Mouse (Mus musculus) limb, embryonic 10.5 days (tissue): ENCODE results near the gene Syt2. TPM values are rescaled to one million over a fixed set of nuclear protein-coding genes. Genes with fewer than 3 reads are reported as not detected.

Experiments used
- DNase-seq: peaks from one replicate; pipeline ENCODE4 v3.0.0-alpha.2; 2017; ENCODE audit warnings: low spot score
- H3K27ac ChIP-seq: fragments of 300-500 bp; sonication (generic); 2 replicates; pipeline ENCODE4 v1.5.1; 2016; ENCODE audit warnings: mild to moderate bottlenecking
- H3K27me3 ChIP-seq: fragments of 300-500 bp; sonication (generic); 2 replicates; pipeline ENCODE4 v1.6.1; 2016; ENCODE audit warnings: low read depth, mild to moderate bottlenecking; ENCODE audit not compliant: poor library complexity, severe bottlenecking
- H3K36me3 ChIP-seq: fragments of 300-500 bp; sonication (generic); 2 replicates; pipeline ENCODE4 v1.6.1; 2016; ENCODE audit warnings: mild to moderate bottlenecking, moderate library complexity
- H3K4me1 ChIP-seq: fragments of 300-500 bp; sonication (generic); 2 replicates; pipeline ENCODE4 v1.6.1; 2016
- H3K4me3 ChIP-seq: fragments of 300-500 bp; sonication (generic); 2 replicates; pipeline ENCODE4 v1.5.1; 2016; ENCODE audit warnings: mild to moderate bottlenecking, moderate library complexity
- H3K9me3 ChIP-seq: fragments of 300-500 bp; sonication (generic); replicated peaks from 2 replicates; pipeline ENCODE4 v1.6.1; 2016; ENCODE audit warnings: mild to moderate bottlenecking
- WGBS: fragments of 180-500 bp; shearing (Covaris S2); methylation state at CpG from one replicate; pipeline ENCODE4 v1.1.7; 2016; 5-methylcytosine and 5-hydroxymethylcytosine counted together
- polyA plus RNA-seq: library from polyadenylated mRNA; unstranded; fragments of >200 nt; fragmentation: Nextera tagmentation; extraction: Ambion mirVana; gene quantifications from 2 replicates; pipeline ENCODE4 v1.2.1, GENCODE M21; 2016

The Syt2 gene
- polyA plus RNA-seq, 1 experiment from 2014 or later: 0.06 TPM

DNA sequence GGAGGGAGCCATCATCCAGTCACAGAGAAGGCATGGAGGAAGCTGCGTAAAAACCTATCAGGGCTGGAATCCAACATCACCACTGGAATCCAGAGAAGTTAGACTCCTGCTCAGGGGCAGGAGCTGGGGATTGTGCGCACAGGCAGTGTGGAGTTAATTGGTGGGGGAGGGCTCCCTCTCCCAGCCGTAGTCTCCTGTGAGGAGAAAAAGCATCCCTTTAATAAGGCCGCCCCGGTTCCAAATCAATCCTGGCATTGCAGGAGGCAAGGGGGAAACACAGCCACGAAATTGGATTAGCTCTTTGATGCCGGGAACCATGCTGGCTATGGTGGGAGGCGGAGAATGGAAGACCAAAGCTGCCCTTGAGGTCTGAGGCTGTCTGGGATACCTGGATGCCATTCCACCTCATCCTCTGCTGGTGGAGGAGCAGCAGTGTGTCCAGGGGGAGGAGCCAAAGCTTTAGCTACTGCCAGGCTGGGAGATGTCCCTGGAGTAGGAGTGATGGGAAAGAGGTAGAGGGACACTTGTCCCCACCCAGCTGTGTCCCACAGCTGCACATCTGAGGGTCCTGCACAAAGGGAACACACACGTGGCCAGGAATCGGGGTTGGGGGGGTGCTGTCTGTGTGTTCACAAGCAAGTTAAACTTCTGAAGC lies 7.3 kb downstream of the Syt2 start:
- no peak for DNase-seq
- no peak overlapping the region for H3K27ac ChIP-seq
- no peaks in the 10 kb centered on the region for H3K9me3 ChIP-seq
- H3K36me3 ChIP-seq: no peaks in the 10 kb centered on the region
- H3K4me3 ChIP-seq: no peak overlapping the region
- peaks cover 52% of the 10 kb centered on the region for H3K27me3 ChIP-seq
- WGBS: 22% methylated on average over 10 of the region's 10 CpGs
- peaks cover 26% of the 10 kb centered on the region for H3K4me1 ChIP-seq

DNA sequence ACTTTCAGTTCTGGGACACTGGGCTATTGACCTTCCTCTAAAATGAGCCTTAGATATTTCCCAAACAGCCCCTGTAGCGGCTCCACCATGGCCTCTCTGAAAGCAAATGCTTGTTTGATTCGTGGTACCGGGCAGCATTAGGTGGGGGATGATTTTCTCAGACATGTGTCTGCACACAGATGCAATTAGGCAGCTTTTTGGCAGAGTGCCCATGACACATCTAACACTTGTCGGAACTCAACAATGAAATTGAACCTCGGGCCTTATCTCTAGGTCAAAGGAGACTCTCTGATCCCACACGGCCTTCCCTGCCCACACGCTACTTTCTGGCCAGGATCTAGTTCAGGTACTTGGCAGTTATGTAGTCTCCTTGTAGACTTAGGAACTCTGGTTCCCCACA lies 12.4 kb downstream of the Syt2 start:
- no peak for DNase-seq

GRCm38 (mm10) chr1:134660163-134660562 lies 13.7 kb downstream of the Syt2 start:
- no peaks in the 10 kb centered on the region for H3K9me3 ChIP-seq
- H3K4me3 ChIP-seq: no peak overlapping the region
- H3K4me1 ChIP-seq: no peaks in the 10 kb centered on the region
- 60% methylated on average over 7 of the region's 7 CpGs for WGBS
- no peaks in the 10 kb centered on the region for H3K36me3 ChIP-seq
- H3K27me3 ChIP-seq: no peaks in the 10 kb centered on the region
- DNase-seq: no peak
- H3K27ac ChIP-seq: no peak overlapping the region

More for the DNA sequence above, 12.4 kb downstream of the Syt2 start:
- H3K4me1 ChIP-seq: peaks cover 3% of the 10 kb centered on the region
- WGBS: 87% methylated on average over 7 of the region's 7 CpGs
- no peaks in the 10 kb centered on the region for H3K36me3 ChIP-seq
- H3K4me3 ChIP-seq: no peak overlapping the region
- H3K27me3 ChIP-seq: peaks cover 8% of the 10 kb centered on the region
- no peaks in the 10 kb centered on the region for H3K9me3 ChIP-seq
- no peak overlapping the region for H3K27ac ChIP-seq

DNA sequence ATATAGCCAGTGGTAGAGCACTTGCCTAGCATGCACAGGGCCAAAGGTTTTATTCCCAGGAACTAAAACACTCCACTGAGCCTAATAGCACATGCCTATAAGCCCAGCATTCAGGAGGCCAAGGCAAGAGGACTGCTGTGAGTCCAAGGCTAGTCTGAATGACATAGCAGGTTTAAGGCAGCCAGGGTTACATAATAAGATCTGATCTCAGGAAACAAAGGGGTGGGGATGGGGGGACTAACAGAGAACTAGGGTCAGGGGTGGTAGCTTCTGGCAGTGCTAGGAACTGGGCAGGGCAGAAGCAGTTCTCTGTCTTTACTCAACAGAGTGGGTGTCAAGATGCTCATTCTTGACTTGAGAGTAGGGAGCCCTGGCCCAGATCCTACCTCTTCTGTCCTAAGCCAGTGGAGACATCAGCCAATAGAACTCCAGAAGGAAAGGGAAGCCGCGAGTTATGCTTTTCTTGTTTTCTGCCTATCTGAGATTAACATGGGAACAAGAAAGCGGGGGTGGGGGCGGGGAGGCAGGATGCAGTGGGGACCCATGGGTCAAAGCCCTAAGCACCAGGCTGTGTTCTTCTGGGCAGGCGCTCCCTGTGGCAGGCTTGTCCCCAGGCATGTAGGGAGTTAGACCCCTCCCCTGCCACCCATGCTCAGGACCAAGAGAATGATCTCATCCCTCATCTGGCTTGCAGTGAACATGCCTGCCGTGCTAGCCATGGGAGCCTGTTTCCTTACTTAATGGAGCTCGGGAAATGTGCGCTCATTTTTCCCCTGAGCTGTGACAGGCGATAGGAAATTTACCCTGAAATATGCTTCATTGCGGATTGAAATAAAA lies 25.0 kb downstream of the Syt2 start:
- Histone ChIP-seq H3K9me3 (no peaks in the 10 kb centered on the region), H3K27ac (no peak overlapping the region), H3K4me1 (no peaks in the 10 kb centered on the region), H3K4me3 (no peak overlapping the region), H3K27me3 (no peaks in the 10 kb centered on the region), H3K36me3 (no peaks in the 10 kb centered on the region)
- DNase-seq: no peak
- 83% methylated on average over 10 of the region's 10 CpGs for WGBS

GRCm38 (mm10) chr1:134674312-134674711 lies 27.8 kb downstream of the Syt2 start:
- H3K4me3 ChIP-seq: no peak overlapping the region
- WGBS: 7% methylated on average over 1 of the region's 1 CpGs
- no peaks in the 10 kb centered on the region for H3K9me3 ChIP-seq
- H3K36me3 ChIP-seq: no peaks in the 10 kb centered on the region
- H3K27me3 ChIP-seq: no peaks in the 10 kb centered on the region
- H3K4me1 ChIP-seq: no peaks in the 10 kb centered on the region
- DNase-seq: no peak
- no peak overlapping the region for H3K27ac ChIP-seq

- no peak overlapping the region for H3K27ac ChIP-seq
- no peak for DNase-seq
- WGBS: 84% methylated on average over 4 of the region's 4 CpGs
- H3K36me3 ChIP-seq: no peaks in the 10 kb centered on the region
- H3K27me3 ChIP-seq: no peaks in the 10 kb centered on the region
- peaks cover 14% of the 10 kb centered on the region for H3K4me1 ChIP-seq
- H3K9me3 ChIP-seq: no peaks in the 10 kb centered on the region
- H3K4me3 ChIP-seq: no peak overlapping the region
These were observed 33.0 kb downstream of the Syt2 start for GRCm38 (mm10) chr1:134679445-134679844.

GRCm38 (mm10) chr1:134680617-134681016 lies 34.1 kb downstream of the Syt2 start:
- Histone ChIP-seq H3K27ac (no peak overlapping the region), H3K36me3 (no peaks in the 10 kb centered on the region), H3K27me3 (no peaks in the 10 kb centered on the region), H3K4me1 (peaks cover 14% of the 10 kb centered on the region), H3K4me3 (no peak overlapping the region), H3K9me3 (no peaks in the 10 kb centered on the region)
- WGBS: 16% methylated on average over 6 of the region's 6 CpGs
- peak; percentile 59 for DNase-seq

DNA sequence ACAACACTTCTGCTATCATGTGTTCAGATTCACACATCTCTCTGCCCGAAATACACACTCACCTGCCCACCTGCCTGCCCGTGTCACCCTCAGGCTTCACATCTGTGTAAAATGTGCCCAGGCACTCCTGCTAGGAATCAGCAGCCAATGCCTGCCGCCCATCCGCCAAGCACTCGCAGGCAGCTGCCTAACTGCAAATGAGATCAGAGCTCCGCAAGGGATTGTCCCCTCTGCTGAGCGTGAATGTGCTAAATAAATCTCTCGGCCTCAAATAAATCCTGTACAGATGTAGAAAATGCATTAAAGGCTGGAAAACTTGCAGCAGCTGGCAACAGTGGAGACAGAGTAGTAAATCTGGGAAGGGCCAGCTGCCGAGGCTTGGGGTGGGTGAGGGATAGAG lies 36.0 kb downstream of the Syt2 start:
- H3K4me1 ChIP-seq: peaks cover 14% of the 10 kb centered on the region
- WGBS: 51% methylated on average over 9 of the region's 9 CpGs
- H3K9me3 ChIP-seq: no peaks in the 10 kb centered on the region
- DNase-seq: no peak
- H3K27me3 ChIP-seq: no peaks in the 10 kb centered on the region
- no peak overlapping the region for H3K27ac ChIP-seq
- H3K4me3 ChIP-seq: no peak overlapping the region
- no peaks in the 10 kb centered on the region for H3K36me3 ChIP-seq

DNA sequence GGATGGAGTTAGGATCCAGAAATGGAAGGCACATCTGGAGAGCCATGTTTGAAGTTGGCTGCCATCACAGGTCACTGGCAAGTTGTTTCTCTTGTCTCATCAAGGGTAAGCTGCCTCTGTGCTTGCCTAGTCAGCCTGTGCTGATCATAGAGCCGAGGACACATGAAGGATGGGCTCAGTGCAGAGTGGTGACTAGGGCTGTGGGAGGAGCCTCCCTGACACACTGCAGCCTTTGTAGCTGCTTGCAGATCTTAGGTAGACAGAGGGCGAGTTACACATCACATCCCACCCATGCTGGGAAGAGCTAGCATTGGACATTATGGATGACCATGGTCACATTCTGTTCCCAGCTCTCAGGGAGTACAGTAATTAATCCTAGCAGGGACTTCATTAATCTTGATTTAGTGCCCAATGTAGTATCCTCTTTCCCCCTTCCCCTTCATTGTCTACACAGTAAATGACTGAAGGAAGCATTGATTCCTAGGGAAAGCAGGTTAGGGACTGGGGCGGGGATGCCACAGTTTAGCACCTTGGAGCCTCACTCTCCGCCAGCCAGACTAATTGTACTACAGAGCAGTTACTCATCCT lies 40.5 kb downstream of the Syt2 start:
- H3K36me3 ChIP-seq: no peaks in the 10 kb centered on the region
- no peak for DNase-seq
- 56% methylated on average over 4 of the region's 4 CpGs for WGBS
- no peaks in the 10 kb centered on the region for H3K27me3 ChIP-seq
- H3K4me1 ChIP-seq: peaks cover 7% of the 10 kb centered on the region
- H3K9me3 ChIP-seq: no peaks in the 10 kb centered on the region
- H3K4me3 ChIP-seq: no peak overlapping the region
- H3K27ac ChIP-seq: no peak overlapping the region

GRCm38 (mm10) chr1:134696302-134696701 lies 49.8 kb downstream of the Syt2 start:
- 0 out of 2 replicates have a peak, but pooled peaks cover 2% of the 10 kb centered on the region for H3K27me3 ChIP-seq
- DNase-seq: no peak
- H3K36me3 ChIP-seq: no peaks in the 10 kb centered on the region
- H3K4me3 ChIP-seq: no peak overlapping the region
- no peaks in the 10 kb centered on the region for H3K9me3 ChIP-seq
- no peak overlapping the region for H3K27ac ChIP-seq
- H3K4me1 ChIP-seq: peaks cover 7% of the 10 kb centered on the region
- 80% methylated on average over 2 of the region's 2 CpGs for WGBS

GRCm38 (mm10) chr1:134697073-134697472 lies 50.6 kb downstream of the Syt2 start:
- Histone ChIP-seq H3K9me3 (no peaks in the 10 kb centered on the region), H3K4me1 (peaks cover 7% of the 10 kb centered on the region), H3K27me3 (0 out of 2 replicates have a peak, but pooled peaks cover 2% of the 10 kb centered on the region), H3K27ac (no peak overlapping the region), H3K36me3 (no peaks in the 10 kb centered on the region), H3K4me3 (no peak overlapping the region)
- 85% methylated on average over 4 of the region's 4 CpGs for WGBS
- no peak for DNase-seq

DNA sequence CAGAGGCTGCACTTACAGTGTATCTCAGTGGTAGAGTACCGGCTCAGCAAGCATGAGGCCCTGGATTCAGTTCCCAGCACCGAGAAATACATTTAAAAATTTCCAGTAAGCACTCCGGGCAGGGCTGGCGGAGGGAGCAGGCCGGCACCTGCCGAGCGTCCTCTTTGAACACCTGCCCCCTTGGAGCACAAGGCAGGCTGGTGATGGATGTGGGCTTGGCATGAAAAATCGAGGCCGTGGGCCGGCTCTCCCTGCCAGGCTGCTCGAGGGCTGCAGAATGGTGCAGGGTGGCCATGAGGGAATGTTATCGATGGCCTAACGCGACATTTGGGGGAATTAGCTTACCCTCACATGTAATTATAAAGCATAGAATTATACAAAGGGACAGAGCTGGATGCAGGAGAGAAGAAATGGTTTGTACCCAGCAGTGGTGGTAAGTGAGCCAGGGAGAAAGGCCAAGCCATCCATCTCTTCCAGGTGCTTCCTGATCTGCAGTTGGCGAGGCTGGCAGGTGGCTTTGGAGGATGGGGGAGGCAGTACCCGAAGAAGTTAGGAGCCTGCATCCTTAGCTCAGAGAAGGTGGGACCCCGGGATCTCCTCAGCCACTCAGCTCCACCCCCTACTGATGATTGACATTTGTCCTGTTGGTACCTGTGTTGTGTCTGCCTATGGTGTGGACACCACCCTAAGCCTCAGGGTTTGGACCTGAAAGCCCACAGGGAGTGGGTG lies 51.2 kb downstream of the Syt2 start:
- Histone ChIP-seq H3K27me3 (0 out of 2 replicates have a peak, but pooled peaks cover 2% of the 10 kb centered on the region), H3K9me3 (no peaks in the 10 kb centered on the region), H3K4me1 (peaks cover 7% of the 10 kb centered on the region), H3K36me3 (no peaks in the 10 kb centered on the region), H3K27ac (no peak overlapping the region), H3K4me3 (no peak overlapping the region)
- WGBS: 86% methylated on average over 17 of the region's 17 CpGs
- DNase-seq: no peak
